Mouse (Mus musculus): Measurements from ENCODE around the gene Ttc39d.

DNA sequence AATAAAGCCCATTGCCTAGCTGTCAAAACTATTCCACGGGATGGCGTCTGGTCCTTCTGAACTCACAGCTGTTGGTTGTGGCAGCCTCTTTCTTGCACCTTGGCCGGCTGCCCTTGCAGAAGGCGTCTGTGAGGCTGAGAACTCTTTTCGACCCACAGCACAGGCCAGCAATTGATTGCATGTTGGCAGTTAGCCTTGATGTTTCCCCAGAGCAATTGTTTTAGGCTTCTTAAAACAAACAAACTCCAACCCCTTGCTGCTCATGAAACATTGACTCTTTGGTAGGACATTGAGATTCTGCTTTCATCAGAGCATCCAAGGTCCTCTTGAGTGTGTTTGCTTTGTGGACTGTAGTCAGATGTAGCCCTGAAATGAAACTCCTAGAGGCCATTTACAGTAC, 46.8 kb upstream of the Ttc39d start:
- TF ChIP-seq CTCF (IDR thresholded peaks at IDR 0.05; ENCODE audit: low read depth) (no peak; the same call in 1 of the 2 replicates), EP300 (IDR thresholded peaks at IDR 0.05; ENCODE audit: low read depth) (no peak)
